Mouse (Mus musculus) lung, embryonic 15.5 days (tissue): ENCODE data around the gene B3galt2. TPM values are rescaled to one million over a fixed set of nuclear protein-coding genes. Genes with fewer than 3 reads are reported as not detected.
A peak's percentile ranks its signal among the peaks of the same experiment; 100 is the strongest.

ENCODE experiments used
- ATAC-seq: fragments of 200-750 bp; cut with Nextera tagmentation; 2 replicates; pipeline ENCODE4 v1.8.0; 2017; ENCODE audit warnings: moderate number of reproducible peaks, borderline replicate concordance; ENCODE audit not compliant: low FRiP score, low TSS enrichment; ENCODE audit errors: extremely low read depth
- H3K27ac ChIP-seq: fragments of 300-500 bp; sonication (generic); 2 replicates; pipeline ENCODE4 v1.5.1; 2015; ENCODE audit warnings: moderate library complexity, mild to moderate bottlenecking, inconsistent platforms
- H3K27me3 ChIP-seq: fragments of 300-500 bp; sonication (generic); 2 replicates; pipeline ENCODE4 v1.6.1; 2015; ENCODE audit warnings: inconsistent platforms
- H3K36me3 ChIP-seq: fragments of 300-500 bp; sonication (generic); 2 replicates; pipeline ENCODE4 v1.6.1; 2015; ENCODE audit warnings: inconsistent platforms
- H3K4me1 ChIP-seq: fragments of 300-500 bp; sonication (generic); 2 replicates; pipeline ENCODE4 v1.6.1; 2015; ENCODE audit warnings: inconsistent platforms
- H3K4me2 ChIP-seq: fragments of 300-500 bp; sonication (generic); 2 replicates; pipeline ENCODE4 v1.6.1; 2015; ENCODE audit warnings: inconsistent platforms, mild to moderate bottlenecking, moderate library complexity
- H3K4me3 ChIP-seq: fragments of 300-500 bp; sonication (generic); 2 replicates; pipeline ENCODE4 v1.5.1; 2015; ENCODE audit warnings: mild to moderate bottlenecking, inconsistent platforms
- H3K9ac ChIP-seq: fragments of 300-500 bp; sonication (generic); 2 replicates; pipeline ENCODE4 v1.6.1; 2015; ENCODE audit warnings: inconsistent platforms
- H3K9me3 ChIP-seq: fragments of 300-500 bp; sonication (generic); 2 replicates; pipeline ENCODE4 v1.6.1; 2016; ENCODE audit warnings: inconsistent platforms
- WGBS: fragments of 180-500 bp; shearing (Covaris S2); methylation state at CpG from one replicate; pipeline ENCODE4 v1.1.7; 2015; 5-methylcytosine and 5-hydroxymethylcytosine counted together
- polyA plus RNA-seq: library from polyadenylated mRNA; unstranded; fragments of >200 nt; fragmentation: Nextera tagmentation; extraction: Ambion mirVana; gene quantifications from 2 replicates; pipeline ENCODE4 v1.2.1, GENCODE M21; 2015

B3galt2 gene
- 0.19 and 0.25 TPM in 2 replicates for polyA plus RNA-seq

DNA sequence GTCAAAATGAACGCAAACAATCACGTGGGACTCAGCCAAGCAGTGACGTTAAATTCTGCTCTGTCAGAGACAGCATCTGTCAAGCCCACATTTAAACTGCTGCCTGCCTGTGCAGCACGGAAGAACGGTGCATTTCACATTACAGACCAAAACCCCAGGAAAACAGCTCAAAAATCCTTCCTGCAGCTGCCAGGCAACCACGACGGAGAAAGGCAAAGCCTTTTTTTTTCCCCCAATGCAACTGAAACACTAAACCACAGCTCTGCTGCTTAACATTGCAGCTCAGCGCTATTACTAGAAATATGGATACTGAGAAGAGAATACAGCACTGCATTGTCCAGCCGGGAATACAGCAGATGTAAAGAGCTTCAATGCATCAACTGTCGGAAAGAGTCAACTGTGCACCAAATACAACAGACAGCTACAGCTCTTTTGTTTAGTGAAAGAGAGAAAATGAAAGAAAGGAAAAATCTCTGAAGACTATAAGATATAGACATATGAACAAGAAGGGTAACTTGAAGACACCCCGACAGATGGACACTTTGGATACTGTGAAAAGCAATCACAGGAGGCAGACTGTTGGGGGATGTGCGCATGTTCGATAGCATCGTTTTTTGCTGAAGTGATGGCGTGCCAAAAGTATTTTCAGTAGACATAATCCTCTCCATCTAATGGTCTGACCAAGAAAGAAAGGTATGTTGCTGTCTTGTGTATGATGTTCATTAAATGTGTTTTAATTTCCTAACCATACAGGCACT is at the start of gene B3galt2:
B3galt2 (plus strand) TSS at position 15 of the 758 bp plus-strand sequence.
- no peaks in the 10 kb centered on the region for H3K27me3 ChIP-seq
- no peak for ATAC-seq
- peak within 1 kb of the TSS; percentile 47 for H3K4me2 ChIP-seq
- no peaks in the 10 kb centered on the region for H3K9me3 ChIP-seq
- 0 out of 2 replicates have a peak, but pooled peaks cover 3% of the 10 kb centered on the region for H3K4me1 ChIP-seq
- no peaks in the 10 kb centered on the region for H3K36me3 ChIP-seq
- 53% methylated on average over 15 of the region's 15 CpGs for WGBS
- no peak within 1 kb of the TSS for H3K4me3 ChIP-seq
- no peak within 1 kb of the TSS for H3K9ac ChIP-seq
- no peak within 1 kb of the TSS for H3K27ac ChIP-seq

DNA sequence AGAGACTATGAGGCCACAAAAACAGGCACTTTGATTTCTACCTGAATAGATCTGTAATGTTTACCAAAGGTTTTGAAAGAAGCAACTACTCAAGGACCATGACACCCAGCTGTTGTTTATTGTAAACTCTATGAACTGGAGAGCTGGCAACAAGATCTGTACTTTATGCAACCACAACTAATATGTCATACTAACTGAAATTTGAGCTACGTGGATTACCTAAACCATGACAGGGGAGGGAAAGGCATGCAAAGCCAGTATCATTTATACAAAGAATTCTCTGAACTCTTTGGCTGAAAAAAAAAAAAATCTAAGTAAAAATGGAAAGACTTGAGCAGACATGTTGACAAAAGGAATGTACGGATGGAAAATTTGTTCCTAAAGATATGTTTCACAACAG is 43.6 kb upstream of the B3galt2 start:
- Histone ChIP-seq H3K9ac (no peak overlapping the region), H3K9me3 (no peaks in the 10 kb centered on the region), H3K36me3 (no peaks in the 10 kb centered on the region), H3K27me3 (no peaks in the 10 kb centered on the region), H3K4me3 (no peak overlapping the region), H3K27ac (no peak overlapping the region), H3K4me2 (no peak overlapping the region), H3K4me1 (no peaks in the 10 kb centered on the region)
- WGBS: 71% methylated on average over 2 of the region's 2 CpGs
- no peak for ATAC-seq

DNA sequence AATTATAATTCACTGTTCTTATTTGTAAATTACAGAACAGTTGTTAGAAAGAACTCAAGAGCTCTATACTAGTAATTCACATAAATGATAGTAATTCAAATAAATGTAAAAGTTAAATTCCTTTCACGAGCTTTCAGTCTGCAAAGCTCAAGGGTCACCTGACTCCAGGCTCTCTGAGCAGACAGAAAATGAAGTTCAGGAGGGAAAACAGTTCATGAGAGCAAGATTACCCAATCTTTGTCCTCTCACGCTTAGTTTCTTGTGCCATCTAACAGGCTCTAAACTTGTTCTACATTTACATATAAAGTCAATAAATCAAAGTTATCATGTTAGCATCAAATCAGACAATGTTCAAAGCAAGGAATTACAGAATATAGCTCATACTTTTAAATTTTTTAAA is 31.6 kb upstream of the B3galt2 start:
- Histone ChIP-seq H3K4me3 (no peak overlapping the region), H3K9ac (no peak overlapping the region), H3K27ac (no peak overlapping the region), H3K36me3 (peaks cover 9% of the 10 kb centered on the region), H3K4me2 (no peak overlapping the region), H3K4me1 (no peaks in the 10 kb centered on the region), H3K9me3 (no peaks in the 10 kb centered on the region), H3K27me3 (no peaks in the 10 kb centered on the region)
- WGBS: 67% methylated on average over 2 of the region's 2 CpGs
- no peak for ATAC-seq

DNA sequence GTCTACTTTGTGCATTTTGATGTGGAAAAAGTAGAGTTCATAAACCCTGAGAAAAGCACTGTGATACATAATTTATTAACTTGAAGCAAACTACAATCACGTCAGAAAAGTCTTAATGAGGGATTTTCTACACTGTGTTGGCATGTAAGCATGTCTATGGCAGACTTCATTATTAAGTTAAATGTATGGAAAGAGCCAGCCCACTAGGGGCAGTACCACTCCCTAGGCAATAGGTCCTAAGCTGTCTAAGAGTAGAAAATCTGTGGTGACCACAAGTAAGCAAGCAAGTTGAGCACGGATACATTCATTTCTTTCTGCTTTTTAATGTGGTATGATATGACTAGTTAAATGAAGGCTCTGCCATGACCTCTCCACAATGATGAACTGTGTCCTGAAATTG is 27.6 kb upstream of the B3galt2 start:
- 90% methylated on average over 2 of the region's 2 CpGs for WGBS
- Histone ChIP-seq H3K9ac (no peak overlapping the region), H3K4me3 (no peak overlapping the region), H3K4me1 (no peaks in the 10 kb centered on the region), H3K27ac (no peak overlapping the region), H3K9me3 (no peaks in the 10 kb centered on the region), H3K36me3 (peaks cover 17% of the 10 kb centered on the region), H3K4me2 (no peak overlapping the region), H3K27me3 (no peaks in the 10 kb centered on the region)
- no peak for ATAC-seq

DNA sequence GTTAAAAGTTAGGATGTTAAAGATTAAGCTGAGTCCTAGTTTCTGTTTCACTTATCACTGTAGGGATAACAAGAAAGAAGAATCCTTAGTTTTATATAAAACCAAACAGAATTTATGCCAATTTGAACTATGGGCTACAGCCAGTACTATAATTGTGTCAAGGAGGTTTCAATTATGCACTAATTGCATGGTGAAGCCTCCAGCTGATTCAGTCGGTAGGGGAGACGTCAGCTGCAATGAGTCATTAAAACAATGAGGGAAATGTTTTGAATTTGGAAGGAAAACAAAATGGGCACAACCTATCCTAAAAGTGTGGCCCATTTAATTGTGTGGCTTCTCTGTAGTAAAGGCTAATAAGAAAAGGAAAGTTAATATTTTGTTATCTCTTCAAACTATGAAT is 20.7 kb upstream of the B3galt2 start:
- Histone ChIP-seq H3K4me3 (no peak overlapping the region), H3K9me3 (no peaks in the 10 kb centered on the region), H3K4me2 (no peak overlapping the region), H3K27me3 (no peaks in the 10 kb centered on the region), H3K4me1 (no peaks in the 10 kb centered on the region), H3K27ac (no peak overlapping the region), H3K9ac (no peak overlapping the region), H3K36me3 (peaks cover 7% of the 10 kb centered on the region; the same call in 1 of the 2 replicates)
- no peak for ATAC-seq
- WGBS: 74% methylated on average over 2 of the region's 2 CpGs

DNA sequence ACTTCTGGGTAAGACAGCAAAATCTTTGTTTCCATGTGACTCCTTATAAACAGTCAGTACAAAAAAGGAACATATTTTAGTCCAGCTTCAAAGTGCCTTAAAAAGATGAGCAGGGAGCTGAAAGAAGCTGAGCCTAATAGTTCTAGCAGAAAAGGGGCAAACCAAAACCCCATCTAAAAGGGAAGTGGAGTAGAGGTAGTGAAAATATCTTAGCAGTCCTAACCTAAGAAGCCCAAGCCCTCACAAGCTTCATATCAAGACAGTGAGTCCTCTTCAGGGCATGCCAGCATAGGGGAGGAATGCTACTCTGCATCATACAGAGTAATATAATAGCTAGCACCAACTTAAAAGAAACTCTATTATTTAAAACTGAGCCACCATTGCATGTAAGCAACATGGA is 18.5 kb upstream of the B3galt2 start:
- H3K9me3 ChIP-seq: no peaks in the 10 kb centered on the region
- no peak overlapping the region for H3K4me2 ChIP-seq
- peaks cover 12% of the 10 kb centered on the region for H3K36me3 ChIP-seq
- no peak overlapping the region for H3K9ac ChIP-seq
- H3K4me3 ChIP-seq: no peak overlapping the region
- no peak overlapping the region for H3K27ac ChIP-seq
- no peaks in the 10 kb centered on the region for H3K4me1 ChIP-seq
- H3K27me3 ChIP-seq: no peaks in the 10 kb centered on the region
- no peak for ATAC-seq

DNA sequence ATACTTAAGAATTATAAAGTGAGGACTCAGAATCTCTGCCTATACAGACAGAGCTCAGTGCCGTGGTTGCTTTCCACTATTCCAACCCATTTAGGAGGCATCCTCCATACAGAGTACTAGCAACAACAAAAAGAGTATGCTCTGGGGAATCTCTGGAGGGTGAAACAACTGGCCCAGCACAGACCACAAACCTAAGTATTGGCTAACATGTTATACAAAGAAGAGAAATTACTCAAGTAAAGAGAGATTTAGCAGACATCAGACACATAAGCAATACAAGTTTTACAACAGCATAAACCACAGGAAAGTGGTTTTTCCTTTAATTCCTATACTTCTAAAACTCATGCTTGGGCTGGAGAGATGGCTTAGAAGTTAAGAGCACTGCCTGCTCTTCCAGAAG is 17.8 kb upstream of the B3galt2 start:
- 90% methylated on average over 1 of the region's 1 CpGs for WGBS

DNA sequence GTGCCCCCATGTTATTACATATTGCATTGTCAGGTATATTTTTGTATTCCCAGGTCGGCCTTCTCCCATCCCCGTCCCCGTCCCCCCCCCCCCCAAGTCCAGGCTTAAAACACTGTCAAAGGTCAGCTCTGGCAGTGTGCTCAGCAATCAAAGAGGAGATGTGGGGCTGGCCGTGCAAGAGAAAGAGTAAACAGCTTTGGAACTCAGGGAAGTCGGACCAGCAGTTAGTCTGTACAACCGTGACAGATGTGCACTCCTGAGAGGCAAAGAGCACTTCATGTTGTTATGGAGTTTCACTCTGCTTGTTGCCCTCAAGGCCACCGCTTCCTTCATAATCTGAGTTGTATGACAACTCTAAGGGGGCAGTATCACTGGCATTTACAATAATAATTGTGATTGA is 9.1 kb upstream of the B3galt2 start:
- no peak overlapping the region for H3K27ac ChIP-seq

More for the DNA sequence above, 17.8 kb upstream of the B3galt2 start:
- Histone ChIP-seq H3K4me1 (no peaks in the 10 kb centered on the region), H3K9me3 (no peaks in the 10 kb centered on the region), H3K27me3 (no peaks in the 10 kb centered on the region), H3K27ac (no peak overlapping the region), H3K4me2 (no peak overlapping the region), H3K4me3 (no peak overlapping the region), H3K9ac (no peak overlapping the region), H3K36me3 (peaks cover 9% of the 10 kb centered on the region)
- ATAC-seq: no peak

DNA sequence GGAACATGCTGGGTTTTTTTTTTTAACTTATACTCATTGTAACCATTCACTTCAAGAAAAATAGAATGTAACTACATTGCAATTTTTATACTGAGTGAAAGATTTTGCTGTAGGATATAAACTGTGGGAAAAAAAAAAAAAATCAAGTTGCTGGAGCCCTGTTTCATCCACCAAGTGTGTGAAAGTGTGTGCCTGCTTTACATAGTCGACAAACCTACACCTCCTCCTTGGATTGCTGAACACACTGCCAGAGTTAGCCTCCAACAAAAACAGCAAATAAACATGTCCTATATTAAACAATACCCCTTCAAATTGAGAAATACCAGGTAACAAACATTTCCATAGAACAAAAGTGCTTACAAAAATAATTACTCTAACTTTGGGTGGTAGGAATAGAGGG is 8.1 kb upstream of the B3galt2 start:
- no peak overlapping the region for H3K4me2 ChIP-seq
- no peaks in the 10 kb centered on the region for H3K9me3 ChIP-seq
- 65% methylated on average over 1 of the region's 1 CpGs for WGBS
- H3K27me3 ChIP-seq: no peaks in the 10 kb centered on the region
- H3K9ac ChIP-seq: no peak overlapping the region
- no peaks in the 10 kb centered on the region for H3K4me1 ChIP-seq
- ATAC-seq: no peak
- no peaks in the 10 kb centered on the region for H3K36me3 ChIP-seq
- H3K4me3 ChIP-seq: no peak overlapping the region
- no peak overlapping the region for H3K27ac ChIP-seq

More for the DNA sequence above, 9.1 kb upstream of the B3galt2 start:
- Histone ChIP-seq H3K4me1 (no peaks in the 10 kb centered on the region), H3K27me3 (no peaks in the 10 kb centered on the region), H3K9ac (no peak overlapping the region), H3K36me3 (peaks cover 5% of the 10 kb centered on the region), H3K9me3 (no peaks in the 10 kb centered on the region), H3K4me2 (no peak overlapping the region), H3K4me3 (no peak overlapping the region)
- ATAC-seq: no peak
- WGBS: 31% methylated on average over 7 of the region's 7 CpGs

DNA sequence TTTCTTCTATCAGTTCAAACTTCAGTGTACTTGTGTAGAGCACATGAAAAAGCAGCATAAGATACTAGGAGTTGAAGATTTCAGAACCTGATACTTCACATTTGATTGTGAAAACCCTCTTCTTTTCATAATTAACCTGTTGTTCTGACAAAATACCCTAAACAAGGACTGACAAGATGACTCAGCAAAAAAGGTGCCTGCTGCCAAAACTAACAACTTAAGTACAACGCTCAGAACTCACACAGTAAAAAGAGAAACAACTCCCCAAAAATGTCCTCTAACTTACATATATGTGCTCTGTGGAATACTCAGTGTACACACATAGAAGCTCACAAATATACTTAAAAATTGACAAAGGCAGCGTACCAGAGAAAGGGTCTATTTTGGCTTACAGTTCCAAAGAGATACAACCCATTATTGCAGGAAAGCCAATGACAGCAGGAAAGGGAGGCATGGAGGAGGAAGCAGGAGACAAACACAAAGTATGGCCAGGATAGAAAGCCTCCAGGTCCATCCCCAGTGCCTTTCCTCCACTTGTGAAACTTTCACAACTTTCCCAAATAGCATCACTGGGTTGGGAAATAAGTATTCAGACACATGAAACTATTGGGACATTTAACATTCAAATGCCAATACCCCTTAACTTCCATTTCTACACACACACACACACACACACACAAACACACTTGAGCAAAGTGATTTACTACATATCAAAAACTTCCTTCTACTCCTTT is 7.4 kb upstream of the B3galt2 start:
- no peak overlapping the region for H3K9ac ChIP-seq
- no peak overlapping the region for H3K27ac ChIP-seq
- H3K27me3 ChIP-seq: no peaks in the 10 kb centered on the region
- no peak overlapping the region for H3K4me2 ChIP-seq
- 92% methylated on average over 2 of the region's 2 CpGs for WGBS
- H3K4me3 ChIP-seq: no peak overlapping the region
- no peaks in the 10 kb centered on the region for H3K36me3 ChIP-seq
- no peak for ATAC-seq
- no peaks in the 10 kb centered on the region for H3K9me3 ChIP-seq
- no peaks in the 10 kb centered on the region for H3K4me1 ChIP-seq

DNA sequence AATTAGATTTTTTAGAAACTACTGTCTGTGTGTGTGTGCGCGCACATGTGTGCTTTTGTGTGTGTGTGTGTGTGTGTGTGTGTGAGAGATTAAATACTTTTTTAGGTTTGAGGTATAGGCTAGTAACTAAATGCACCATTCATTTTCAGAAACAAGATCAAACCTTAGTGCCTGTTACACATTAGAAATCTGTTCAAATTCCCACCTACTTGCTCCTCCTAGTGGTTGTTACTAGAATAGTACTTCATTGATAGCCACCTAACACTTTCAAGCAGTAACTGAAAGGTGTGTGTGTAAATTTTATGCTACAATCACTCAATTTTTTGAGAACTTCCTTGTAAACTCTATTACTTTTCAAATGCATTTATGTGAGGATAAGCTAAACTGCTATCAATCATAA is 3.8 kb downstream of the B3galt2 start:
- Histone ChIP-seq H3K4me1 (0 out of 2 replicates have a peak, but pooled peaks cover 3% of the 10 kb centered on the region), H3K9me3 (no peaks in the 10 kb centered on the region), H3K9ac (no peak overlapping the region), H3K36me3 (no peaks in the 10 kb centered on the region), H3K27me3 (no peaks in the 10 kb centered on the region), H3K4me3 (no peak overlapping the region), H3K4me2 (no peak overlapping the region), H3K27ac (no peak overlapping the region)
- WGBS: 98% methylated on average over 2 of the region's 2 CpGs
- ATAC-seq: no peak

DNA sequence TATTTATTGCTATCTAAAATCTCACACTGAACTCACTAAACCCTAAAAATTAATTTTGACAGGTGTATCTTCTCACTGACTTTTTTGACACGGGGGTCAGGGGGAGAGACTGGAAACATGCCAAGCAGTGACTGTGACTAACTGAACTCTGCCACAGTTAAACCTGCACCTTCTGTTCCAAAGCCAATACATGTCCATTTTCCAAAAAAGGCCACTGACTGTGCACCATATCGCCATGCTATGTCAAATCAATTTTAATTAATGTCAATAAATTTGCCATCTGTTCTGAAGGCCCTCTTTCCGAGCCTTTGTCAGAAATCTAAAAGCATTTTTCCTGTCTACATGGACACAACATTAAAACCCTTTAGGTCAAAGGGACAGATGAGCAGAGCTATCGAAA is 4.9 kb downstream of the B3galt2 start:
- Histone ChIP-seq H3K9ac (no peak overlapping the region), H3K4me3 (no peak overlapping the region), H3K36me3 (no peaks in the 10 kb centered on the region), H3K27ac (no peak overlapping the region), H3K4me2 (no peak overlapping the region), H3K27me3 (no peaks in the 10 kb centered on the region), H3K4me1 (0 out of 2 replicates have a peak, but pooled peaks cover 3% of the 10 kb centered on the region), H3K9me3 (no peaks in the 10 kb centered on the region)
- 71% methylated on average over 4 of the region's 4 CpGs for WGBS
- no peak for ATAC-seq
